Mouse (Mus musculus) neural tube, embryonic 14.5 days (tissue): ENCODE data around the gene Taf4. TPM values are rescaled to one million over a fixed set of nuclear protein-coding genes. Genes with fewer than 3 reads are reported as not detected.
A peak's percentile ranks its signal among the peaks of the same experiment; 100 is the strongest.

ENCODE experiments used
- ATAC-seq: fragments of 200-750 bp; cut with Nextera tagmentation; 2 replicates; pipeline ENCODE4 v1.8.0; 2017; ENCODE audit warnings: low read depth, mild to moderate bottlenecking, moderate TSS enrichment, moderate library complexity
- H3K27ac ChIP-seq: fragments of 300-500 bp; sonication (generic); 2 replicates; pipeline ENCODE4 v1.5.1; 2014; ENCODE audit warnings: low read depth, mild to moderate bottlenecking, control low read depth, low read length, moderate library complexity, mixed read lengths
- H3K27me3 ChIP-seq: fragments of 300-500 bp; sonication (generic); 2 replicates; pipeline ENCODE4 v1.6.1; 2014; ENCODE audit warnings: low read length; ENCODE audit not compliant: control insufficient read depth, insufficient read depth
- H3K36me3 ChIP-seq: fragments of 300-500 bp; sonication (generic); 2 replicates; pipeline ENCODE4 v1.6.1; 2014; ENCODE audit warnings: low read length, mixed read lengths; ENCODE audit not compliant: control insufficient read depth, insufficient read depth
- H3K4me1 ChIP-seq: fragments of 300-500 bp; sonication (generic); 2 replicates; pipeline ENCODE4 v1.6.1; 2014; ENCODE audit warnings: low read length; ENCODE audit not compliant: control insufficient read depth, insufficient read depth
- H3K4me2 ChIP-seq: fragments of 300-500 bp; sonication (generic); 2 replicates; pipeline ENCODE4 v1.6.1; 2014; ENCODE audit warnings: mild to moderate bottlenecking, low read depth, low read length, control low read depth
- H3K4me3 ChIP-seq: fragments of 300-500 bp; sonication (generic); 2 replicates; pipeline ENCODE4 v1.5.1; 2014; ENCODE audit warnings: low read depth, low read length, control low read depth, mixed read lengths
- H3K9ac ChIP-seq: fragments of 300-500 bp; sonication (generic); replicated peaks from 2 replicates; pipeline ENCODE4 v1.6.1; 2014; ENCODE audit warnings: low read depth, mild to moderate bottlenecking, control low read depth, low read length, mixed read lengths
- H3K9me3 ChIP-seq: fragments of 300-500 bp; sonication (generic); 2 replicates; pipeline ENCODE4 v1.6.1; 2016; ENCODE audit warnings: low read length; ENCODE audit not compliant: control insufficient read depth
- WGBS: fragments of 180-500 bp; shearing (Covaris S2); extraction: QIAGEN DNeasy Blood & Tissue Kit; methylation state at CpG from one replicate; pipeline ENCODE4 v1.1.7; 2014; 5-methylcytosine and 5-hydroxymethylcytosine counted together
- polyA plus RNA-seq: library from polyadenylated mRNA; unstranded; fragments of >200 nt; fragmentation: Nextera tagmentation; extraction: Ambion mirVana; gene quantifications from 2 replicates; pipeline ENCODE4 v1.2.1, GENCODE M21; 2014

Gene Taf4
- polyA plus RNA-seq: 6.6 TPM in 2 replicates

DNA sequence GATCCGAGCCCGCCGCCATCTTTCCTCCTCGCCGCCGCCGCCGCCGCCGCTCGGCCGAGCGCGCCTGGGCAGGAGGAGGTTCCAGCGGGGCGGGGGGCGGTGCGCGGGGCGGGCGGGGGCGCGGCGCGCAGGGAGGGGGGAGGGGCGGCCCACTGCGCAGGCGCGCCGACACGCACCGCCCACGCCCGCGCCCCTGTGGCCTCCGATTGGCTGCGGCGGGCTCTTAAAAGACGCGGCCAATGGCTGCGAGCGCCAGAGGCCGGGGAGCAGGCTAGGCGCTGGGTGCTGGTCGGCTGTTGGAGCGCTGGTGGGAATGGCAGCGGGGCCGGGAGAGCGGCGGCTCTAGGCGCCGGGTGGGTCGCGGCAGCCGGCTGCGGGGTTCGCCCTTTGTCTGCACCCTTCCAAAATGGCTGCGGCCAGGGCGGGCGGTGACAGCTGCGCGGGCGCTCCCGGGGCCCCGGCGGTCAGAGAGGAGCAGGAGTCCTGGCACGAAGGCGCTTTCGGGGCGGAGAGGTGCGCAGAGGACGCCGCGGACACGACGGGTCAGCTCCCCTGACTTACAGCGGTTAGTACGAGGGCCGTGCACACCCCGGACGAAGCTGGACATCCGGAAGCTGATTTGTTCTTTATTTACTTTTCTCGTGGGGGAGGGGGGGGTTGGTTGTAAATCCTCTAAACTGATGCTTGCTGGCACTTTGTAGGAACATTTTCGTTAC is at the start of gene Taf4:
TSS of gene Taf4 (minus strand) at position 19 of the 716 bp plus-strand sequence.
- no peaks in the 10 kb centered on the region for H3K27me3 ChIP-seq
- peak; percentile 95 for ATAC-seq
- peak within 1 kb of the TSS; percentile 100 for H3K4me2 ChIP-seq
- peak within 1 kb of the TSS; percentile 96 for H3K27ac ChIP-seq
- H3K9ac ChIP-seq: peak within 1 kb of the TSS; percentile 83
- under 1% methylated on average over 43 of the region's 84 CpGs for WGBS
- peak within 1 kb of the TSS; percentile 59 for H3K4me3 ChIP-seq
- H3K36me3 ChIP-seq: no peaks in the 10 kb centered on the region
- no peaks in the 10 kb centered on the region for H3K9me3 ChIP-seq
- peaks cover 27% of the 10 kb centered on the region for H3K4me1 ChIP-seq

DNA sequence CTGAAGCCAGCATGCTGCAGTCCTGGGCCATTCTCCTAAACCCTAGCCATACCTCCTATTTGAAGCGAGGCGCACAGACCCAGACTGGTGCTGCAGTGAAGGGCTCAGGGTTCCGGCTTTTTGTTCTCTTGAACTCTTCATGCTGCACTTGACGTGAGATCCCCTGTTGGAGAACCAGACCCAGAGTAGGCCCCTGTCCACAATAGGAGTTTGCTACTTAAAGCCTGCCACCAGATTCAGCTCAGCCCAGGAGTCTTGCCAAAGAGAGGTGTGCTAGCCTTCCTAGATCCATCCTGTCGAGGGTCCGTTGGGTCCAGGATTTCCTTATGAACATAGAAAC is 49.4 kb upstream of the Taf4 start:
- Histone ChIP-seq H3K27me3 (no peaks in the 10 kb centered on the region), H3K36me3 (peaks cover 27% of the 10 kb centered on the region), H3K4me1 (peaks cover 31% of the 10 kb centered on the region), H3K9me3 (no peaks in the 10 kb centered on the region), H3K4me2 (peak overlapping the region; percentile 99), H3K27ac (peak overlapping the region; percentile 97), H3K9ac (peak overlapping the region; percentile 96), H3K4me3 (peak overlapping the region; percentile 96)
- 2% methylated on average over 6 of the region's 6 CpGs for whole genome bisulfite sequencing
- ATAC-seq: no peak

DNA sequence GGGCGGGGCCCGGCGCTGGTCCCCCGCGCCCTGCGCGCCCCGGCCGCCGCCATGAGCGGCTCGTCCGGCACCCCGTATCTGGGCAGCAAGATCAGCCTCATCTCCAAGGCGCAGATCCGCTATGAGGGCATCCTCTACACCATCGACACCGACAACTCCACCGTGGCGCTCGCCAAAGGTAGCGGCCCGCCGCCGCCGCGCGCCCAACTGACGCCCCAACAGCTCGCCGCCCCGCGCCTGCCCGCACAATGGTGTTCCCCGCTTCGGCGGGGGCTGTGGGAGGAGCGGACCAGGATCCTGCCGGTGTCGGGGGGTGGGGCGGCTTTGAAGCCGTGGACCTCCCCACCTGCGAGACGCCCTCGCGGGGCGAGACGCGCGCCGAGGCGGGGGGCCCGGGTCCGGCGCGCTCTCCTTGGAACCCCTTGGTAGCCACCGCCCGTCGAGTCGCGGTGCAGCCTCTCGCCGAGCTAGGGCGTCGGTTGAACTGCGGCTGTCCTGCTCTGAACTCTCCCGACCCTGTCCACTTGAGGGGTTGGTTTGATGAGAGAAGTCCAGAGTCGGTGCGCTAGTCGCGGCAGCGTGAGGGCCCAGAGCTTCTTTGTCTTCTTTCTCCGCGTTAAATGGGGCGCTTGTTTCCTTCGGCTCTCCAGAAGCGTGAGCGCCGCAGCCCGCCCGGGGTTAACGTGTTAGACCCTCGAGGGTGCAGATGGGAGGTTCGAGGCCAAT is 48.9 kb upstream of the Taf4 start:
- Histone ChIP-seq H3K4me1 (peaks cover 31% of the 10 kb centered on the region), H3K27ac (peak overlapping the region; percentile 97), H3K36me3 (peaks cover 22% of the 10 kb centered on the region), H3K27me3 (no peaks in the 10 kb centered on the region), H3K9me3 (no peaks in the 10 kb centered on the region), H3K9ac (peak overlapping the region; percentile 96), H3K4me3 (peak overlapping the region; percentile 96), H3K4me2 (peak overlapping the region; percentile 99)
- WGBS: under 1% methylated on average over 64 of the region's 84 CpGs
- no peak; the same call in 1 of the 2 replicates for ATAC-seq

DNA sequence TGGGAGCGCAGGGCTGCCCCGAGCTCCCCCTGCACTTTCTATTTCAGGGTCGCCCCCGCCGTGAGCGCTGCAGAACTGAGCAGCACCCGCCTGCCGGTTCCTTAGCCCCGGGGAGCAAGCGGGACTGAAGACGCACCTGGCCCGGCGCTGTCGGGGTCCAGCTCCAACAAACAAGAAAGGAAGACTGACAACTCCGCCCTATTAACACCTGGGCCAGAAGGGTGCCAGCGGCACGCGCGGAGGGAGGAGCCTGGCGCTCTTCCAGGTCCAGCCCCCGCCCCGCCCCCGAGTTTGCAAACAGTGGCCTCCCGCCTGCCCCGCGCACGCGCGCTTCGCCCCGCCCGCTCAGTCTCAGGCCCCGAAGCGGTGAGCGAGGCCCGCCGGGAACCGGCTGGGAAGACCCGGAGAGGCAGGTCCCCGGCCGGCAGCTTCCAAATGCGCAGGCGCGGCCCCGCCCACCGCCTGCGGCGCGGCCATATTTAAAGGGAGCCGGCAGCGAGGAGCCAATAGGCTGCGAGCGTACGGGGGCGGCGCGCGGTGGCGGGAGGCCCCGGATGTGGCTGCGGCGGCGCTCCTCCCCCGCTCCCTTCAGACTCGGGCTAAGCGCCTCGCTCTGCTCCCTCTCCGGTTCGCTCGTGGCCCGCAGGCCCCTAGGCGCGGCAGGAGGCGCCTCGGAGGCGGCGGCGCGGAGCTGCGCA is 48.1 kb upstream of the Taf4 start, which contains the start of gene Lsm14b:
TSS of gene Lsm14b (plus strand) at position 587 of the 698 bp plus-strand sequence.
- WGBS: 1% methylated on average over 54 of the region's 80 CpGs
- H3K4me3 ChIP-seq: peak within 1 kb of the TSS; percentile 96
- H3K4me1 ChIP-seq: peaks cover 31% of the 10 kb centered on the region
- ATAC-seq: peak; percentile 96
- H3K36me3 ChIP-seq: peaks cover 16% of the 10 kb centered on the region; the same call in 1 of the 2 replicates
- H3K9me3 ChIP-seq: no peaks in the 10 kb centered on the region
- peak within 1 kb of the TSS; percentile 97 for H3K27ac ChIP-seq
- H3K4me2 ChIP-seq: peak within 1 kb of the TSS; percentile 99
- no peaks in the 10 kb centered on the region for H3K27me3 ChIP-seq
- peak within 1 kb of the TSS; percentile 96 for H3K9ac ChIP-seq

DNA sequence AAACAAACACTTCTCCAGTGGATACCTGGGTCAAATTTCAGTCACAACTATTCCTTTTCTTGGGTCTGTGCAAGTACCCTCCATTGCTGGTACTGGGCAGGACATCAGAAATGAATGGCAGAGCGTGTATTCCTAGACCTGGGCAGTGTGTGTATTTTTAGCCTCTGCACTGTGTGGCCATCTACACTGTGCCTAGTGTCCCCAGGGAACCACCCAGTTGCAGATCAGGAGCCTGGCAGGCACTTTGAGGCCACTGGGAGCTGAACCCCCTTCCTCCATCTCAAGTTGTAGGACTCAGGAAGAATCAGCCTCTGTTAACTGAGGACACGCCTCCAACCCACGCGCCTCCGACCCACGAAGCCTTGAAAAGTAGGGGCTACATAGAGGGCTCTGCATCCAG is 46.3 kb upstream of the Taf4 start:
- H3K4me2 ChIP-seq: no peak overlapping the region
- H3K36me3 ChIP-seq: peaks cover 4% of the 10 kb centered on the region; the same call in 1 of the 2 replicates
- ATAC-seq: no peak
- no peak overlapping the region for H3K4me3 ChIP-seq
- H3K9me3 ChIP-seq: no peaks in the 10 kb centered on the region
- no peak overlapping the region for H3K27ac ChIP-seq
- H3K27me3 ChIP-seq: no peaks in the 10 kb centered on the region
- H3K4me1 ChIP-seq: peaks cover 19% of the 10 kb centered on the region
- H3K9ac ChIP-seq: no peak overlapping the region
- 65% methylated on average over 6 of the region's 6 CpGs for WGBS

DNA sequence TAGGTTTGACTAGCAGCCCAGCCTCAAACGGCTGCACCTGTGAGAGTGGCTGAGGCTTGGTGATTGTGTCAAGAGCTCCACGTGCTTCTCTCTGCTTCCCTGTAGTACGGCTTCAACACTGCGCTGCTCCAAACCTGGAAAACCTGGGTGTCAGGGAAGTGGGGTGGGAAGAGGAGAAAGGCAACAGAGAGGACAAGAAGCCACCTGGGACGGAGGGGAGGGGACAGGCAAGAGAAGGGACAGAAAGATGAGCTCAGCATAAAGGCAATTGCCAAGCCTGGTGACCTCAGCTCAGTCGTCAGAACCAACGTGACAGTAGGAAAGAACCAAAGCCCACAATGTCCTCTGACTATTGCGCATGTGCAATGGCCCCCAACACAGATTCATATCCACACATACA is 44.5 kb upstream of the Taf4 start:
- peaks cover under 1% of the 10 kb centered on the region for H3K4me1 ChIP-seq
- H3K4me3 ChIP-seq: no peak overlapping the region
- no peak for ATAC-seq
- no peak overlapping the region for H3K27ac ChIP-seq
- no peak overlapping the region for H3K4me2 ChIP-seq
- no peaks in the 10 kb centered on the region for H3K9me3 ChIP-seq
- no peaks in the 10 kb centered on the region for H3K36me3 ChIP-seq
- H3K27me3 ChIP-seq: no peaks in the 10 kb centered on the region
- no peak overlapping the region for H3K9ac ChIP-seq
- WGBS: 83% methylated on average over 8 of the region's 8 CpGs

DNA sequence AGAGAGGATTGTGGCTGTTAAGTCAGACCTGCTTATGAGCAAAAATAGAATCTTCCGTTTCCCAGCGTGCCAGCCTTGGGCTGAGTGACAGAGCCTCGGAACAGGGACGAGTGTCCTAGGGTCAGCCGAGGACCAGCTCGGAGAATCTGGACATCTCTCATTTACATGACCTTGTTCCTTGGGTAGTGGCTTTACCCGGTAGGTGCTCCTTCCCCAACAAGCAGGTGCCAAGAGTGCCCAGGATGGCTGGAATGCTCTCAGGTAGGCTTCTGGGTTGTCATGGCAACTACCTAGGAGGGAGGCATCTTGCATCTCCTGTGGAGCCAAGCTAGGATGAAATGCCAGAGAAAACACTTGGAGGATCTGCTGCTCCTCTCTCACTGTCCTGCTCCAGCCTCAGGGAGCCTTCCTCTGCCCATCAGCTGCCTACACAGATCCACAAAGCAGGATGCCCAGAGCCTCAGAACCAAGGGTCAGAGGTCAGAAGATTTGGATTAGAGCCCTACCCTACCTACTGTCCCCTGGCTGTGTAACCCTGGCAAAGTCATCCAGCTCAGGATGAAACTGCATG is 43.7 kb upstream of the Taf4 start:
- no peak for ATAC-seq
- Histone ChIP-seq H3K4me1 (no peaks in the 10 kb centered on the region), H3K9ac (no peak overlapping the region), H3K27me3 (no peaks in the 10 kb centered on the region), H3K36me3 (no peaks in the 10 kb centered on the region), H3K9me3 (no peaks in the 10 kb centered on the region), H3K27ac (no peak overlapping the region), H3K4me3 (no peak overlapping the region), H3K4me2 (no peak overlapping the region)
- WGBS: 75% methylated on average over 7 of the region's 7 CpGs

DNA sequence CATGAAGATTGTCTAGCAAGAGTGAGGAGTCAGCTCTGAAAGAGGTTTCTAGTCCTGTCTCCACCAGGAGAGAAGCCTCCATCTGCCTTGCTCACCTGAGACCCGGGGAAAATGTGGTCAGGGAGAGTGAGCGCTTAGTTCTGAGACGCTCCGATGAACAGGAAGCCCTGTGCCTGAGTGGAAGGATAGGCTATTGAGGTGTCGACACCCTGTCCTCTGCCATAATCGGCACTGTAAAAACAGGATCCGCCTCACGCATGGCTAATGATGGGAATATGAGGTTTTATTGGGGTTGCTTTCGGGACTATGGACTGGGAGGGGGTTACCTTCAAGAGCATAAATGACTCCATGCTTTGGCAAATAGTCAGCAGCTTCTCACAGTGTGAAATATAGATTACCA is 42.1 kb upstream of the Taf4 start:
- Histone ChIP-seq H3K9ac (no peak overlapping the region), H3K4me3 (no peak overlapping the region), H3K9me3 (no peaks in the 10 kb centered on the region), H3K36me3 (no peaks in the 10 kb centered on the region), H3K4me2 (no peak overlapping the region), H3K27ac (no peak overlapping the region), H3K4me1 (no peaks in the 10 kb centered on the region), H3K27me3 (no peaks in the 10 kb centered on the region)
- 70% methylated on average over 9 of the region's 9 CpGs for WGBS
- ATAC-seq: no peak
